Mouse (Mus musculus): ENCODE measurements around the gene Prkci.

Gene Prkci

DNA sequence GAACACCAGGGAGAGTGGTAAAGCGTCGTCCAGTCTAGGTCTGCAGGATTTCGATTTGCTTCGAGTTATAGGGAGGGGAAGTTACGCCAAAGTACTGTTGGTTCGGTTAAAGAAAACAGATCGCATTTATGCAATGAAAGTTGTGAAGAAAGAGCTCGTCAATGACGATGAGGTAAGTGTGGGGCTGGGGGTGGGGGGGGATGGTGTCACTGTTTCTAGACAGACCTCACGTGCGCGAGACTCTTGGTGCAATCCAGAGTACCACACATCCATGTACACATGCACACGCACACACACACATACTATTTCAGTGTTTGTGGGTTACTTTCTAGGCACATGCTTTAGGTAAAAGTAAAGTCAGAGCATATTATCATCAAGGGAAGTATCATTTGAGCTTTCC is 42.3 kb downstream of the Prkci start:
- DNase-seq (ENCODE audit: inconsistent age in 2 of 2, low spot score in 1 of 2), result no peak

GRCm38 (mm10) chr3:31038689-31039088 is 43.1 kb downstream of the Prkci start:
- DNase-seq (ENCODE audit: inconsistent age in 2 of 2, low spot score in 1 of 2), result peak; percentile 27 to 72

DNA sequence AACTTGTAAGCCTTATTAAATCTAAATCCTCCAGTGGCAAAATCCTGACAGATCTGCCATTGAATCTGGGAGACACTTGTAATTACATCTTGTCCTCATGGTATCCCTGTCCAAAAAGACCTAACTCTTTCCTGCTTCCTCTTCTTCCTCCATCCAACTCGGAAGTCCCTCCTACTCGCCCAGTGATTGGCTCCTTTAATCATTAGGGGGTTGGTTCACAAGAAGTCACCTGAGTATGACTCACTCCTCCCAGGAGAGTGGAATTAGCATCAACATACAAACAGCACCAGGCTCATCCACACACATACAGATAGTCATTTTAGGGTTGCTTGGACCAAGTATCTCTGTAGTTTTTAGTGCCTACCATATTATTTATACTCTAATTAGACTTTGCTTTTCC is 47.4 kb downstream of the Prkci start:
- no peak for DNase-seq (ENCODE audit: inconsistent age in 2 of 2, low spot score in 1 of 2)

DNA sequence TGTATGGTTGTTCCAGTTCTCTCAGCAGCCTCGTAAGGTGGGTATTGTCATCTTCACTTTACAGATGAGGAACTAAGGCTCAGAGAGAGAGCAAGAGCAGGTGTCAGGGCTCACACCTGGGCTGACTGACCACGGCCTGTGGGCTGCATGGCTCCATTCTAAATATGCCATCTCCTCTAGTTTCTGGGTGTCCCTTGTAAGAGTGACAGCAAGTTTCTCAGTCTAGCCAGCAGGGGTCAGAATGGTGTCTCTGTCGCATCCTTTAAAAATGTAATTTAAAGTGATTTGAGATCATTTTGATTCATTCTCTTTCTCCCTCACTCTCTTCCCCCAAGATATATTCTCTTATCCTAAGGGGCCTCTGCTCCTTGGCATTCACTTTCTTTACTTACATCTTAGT is 51.7 kb downstream of the Prkci start:
- no peak for DNase-seq (ENCODE audit: inconsistent age in 2 of 2, low spot score in 1 of 2)

DNA sequence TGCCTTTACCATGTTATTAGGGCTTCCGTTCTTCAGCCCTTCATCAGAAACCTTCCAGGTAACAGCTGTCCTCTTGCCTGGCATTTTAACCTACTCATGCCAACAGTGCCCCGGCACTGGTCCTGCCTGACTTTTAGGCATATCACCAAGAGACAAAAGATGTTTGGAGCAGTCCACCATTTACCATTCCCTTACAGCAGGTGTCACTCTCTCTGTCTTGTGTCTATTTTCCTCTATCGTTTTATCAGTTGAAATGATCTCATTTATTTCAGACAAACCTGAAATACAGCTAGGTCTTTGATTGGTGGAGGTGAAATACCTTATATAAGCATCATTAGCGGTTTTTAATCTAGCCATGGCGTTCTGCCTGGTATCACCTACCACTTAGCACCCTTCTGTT is 53.5 kb downstream of the Prkci start:
- no peak for DNase-seq (ENCODE audit: inconsistent age in 2 of 2, low spot score in 1 of 2)

GRCm38 (mm10) chr3:31050375-31050774 is 54.8 kb downstream of the Prkci start:
- no peak for DNase-seq (ENCODE audit: inconsistent age in 2 of 2, low spot score in 1 of 2)

DNA sequence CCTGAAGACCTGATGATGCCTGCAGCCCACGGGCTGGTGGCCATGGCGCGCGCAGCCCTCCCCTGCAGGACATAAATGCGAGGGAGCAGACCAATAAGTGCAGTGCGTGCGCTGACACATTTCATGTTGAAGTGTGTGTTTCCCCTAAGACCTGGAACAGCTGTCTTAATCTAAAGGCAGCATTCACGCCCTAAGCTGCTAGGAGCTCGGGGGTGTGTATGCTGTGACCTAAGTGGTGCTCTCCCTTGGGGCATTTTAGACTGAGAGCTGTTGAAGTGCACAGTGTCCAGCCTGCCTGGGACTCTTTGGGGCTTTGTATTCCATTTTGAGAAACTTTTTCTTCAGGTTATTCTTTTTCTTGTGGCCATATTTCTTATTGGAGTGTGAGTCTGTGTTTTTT is 56.2 kb downstream of the Prkci start:
- DNase-seq (ENCODE audit: inconsistent age in 2 of 2, low spot score in 1 of 2), result no peak

DNA sequence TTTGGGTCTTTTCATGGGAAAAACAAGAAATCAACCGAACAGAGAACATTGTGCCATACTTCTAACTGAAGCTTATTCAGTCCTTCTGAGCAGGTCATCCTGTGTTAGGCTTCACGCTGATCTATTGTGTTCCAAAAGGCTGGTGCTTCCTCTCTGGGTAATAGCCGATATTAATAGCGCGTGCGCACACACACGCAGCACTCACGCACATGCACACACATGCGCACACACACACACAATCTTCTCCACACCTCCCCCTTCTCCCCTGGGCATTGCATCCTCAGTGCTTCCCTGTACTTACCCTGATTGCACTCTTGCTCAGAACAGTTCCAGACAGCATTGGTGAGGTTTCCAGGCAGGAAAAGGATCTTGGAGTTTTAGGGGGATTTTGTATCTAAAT is 57.6 kb downstream of the Prkci start:
- DNase-seq (ENCODE audit: inconsistent age in 2 of 2, low spot score in 1 of 2), result no peak

- no peak for DNase-seq (ENCODE audit: inconsistent age in 2 of 2, low spot score in 1 of 2)
These were observed 59.3 kb downstream of the Prkci start for GRCm38 (mm10) chr3:31054888-31055287.

DNA sequence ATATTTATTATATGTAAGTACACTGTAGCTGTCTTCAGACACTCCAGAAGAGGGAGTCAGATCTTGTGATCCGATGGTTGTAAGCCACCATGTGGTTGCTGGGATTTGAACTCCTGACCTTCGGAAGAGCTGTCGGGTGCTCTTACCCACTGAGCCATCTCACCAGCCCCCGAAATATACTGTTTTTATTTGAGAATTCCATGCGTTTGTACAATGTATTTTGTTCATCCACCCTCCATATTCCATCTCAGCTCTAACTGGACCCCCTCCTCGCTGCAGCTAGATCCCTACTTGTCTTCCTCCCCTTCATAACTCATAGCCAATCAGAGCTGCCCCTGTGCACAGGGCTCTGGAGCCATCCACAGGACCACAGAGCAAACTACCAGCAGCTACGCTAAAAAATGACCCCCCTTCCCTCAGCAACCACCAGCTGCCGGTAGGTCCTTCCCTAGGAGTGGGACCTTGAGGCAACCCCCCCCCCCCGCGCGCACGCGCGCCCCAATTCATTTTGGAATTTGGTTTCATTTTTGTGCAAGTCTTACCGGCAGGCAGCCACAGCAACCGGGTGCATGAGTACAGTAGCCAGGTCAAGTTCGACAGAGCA is 60.6 kb downstream of the Prkci start:
- DNase-seq (ENCODE audit: inconsistent age in 2 of 2, low spot score in 1 of 2), result peak; percentile 67 to 83

DNA sequence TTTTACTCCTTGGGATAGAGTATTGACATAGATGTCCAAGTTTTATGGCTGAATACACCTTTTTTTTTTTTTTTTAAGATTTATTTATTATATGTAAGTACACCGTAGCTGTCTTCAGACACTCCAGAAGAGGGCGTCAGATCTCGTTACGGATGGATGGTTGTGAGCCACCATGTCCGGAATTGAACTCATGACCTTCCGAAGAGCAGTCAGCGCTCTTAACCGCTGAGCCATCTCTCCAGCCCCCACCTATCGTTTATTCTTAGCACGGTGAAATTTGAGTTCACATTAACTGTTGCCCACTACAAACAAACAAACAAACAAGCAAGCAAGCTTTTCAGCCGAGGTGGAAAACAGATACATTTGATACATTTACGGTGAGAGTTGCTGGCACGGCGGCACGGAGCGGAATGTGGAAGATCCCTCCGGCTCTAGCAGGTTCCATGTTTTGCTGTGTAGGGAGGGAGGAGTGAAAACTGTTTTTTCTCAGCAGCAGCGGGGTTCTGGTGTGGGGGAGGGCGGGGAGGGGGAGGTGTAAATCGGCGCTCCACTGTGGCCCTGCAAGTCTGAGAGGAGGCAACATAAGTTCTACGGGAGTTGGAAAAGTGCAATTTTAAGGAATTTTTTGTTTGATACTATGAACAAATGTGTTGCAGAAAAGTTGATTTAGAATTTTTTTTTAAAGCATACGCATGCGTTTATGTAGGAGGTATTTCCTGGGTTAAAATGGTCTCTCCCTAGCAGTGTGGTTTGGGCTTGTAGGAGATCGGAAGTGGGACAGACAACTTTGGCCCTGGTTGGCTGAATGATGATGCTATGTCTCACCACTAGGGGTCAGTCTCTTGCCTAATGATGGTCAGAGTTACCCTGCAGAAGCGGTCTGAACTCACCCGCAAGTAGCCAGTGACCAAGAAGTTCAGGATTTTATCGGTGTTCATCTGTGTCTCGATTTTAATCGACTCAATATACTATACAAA is 61.4 kb downstream of the Prkci start:
- peak; percentile 86 to 96 for DNase-seq (ENCODE audit: inconsistent age in 2 of 2, low spot score in 1 of 2)

DNA sequence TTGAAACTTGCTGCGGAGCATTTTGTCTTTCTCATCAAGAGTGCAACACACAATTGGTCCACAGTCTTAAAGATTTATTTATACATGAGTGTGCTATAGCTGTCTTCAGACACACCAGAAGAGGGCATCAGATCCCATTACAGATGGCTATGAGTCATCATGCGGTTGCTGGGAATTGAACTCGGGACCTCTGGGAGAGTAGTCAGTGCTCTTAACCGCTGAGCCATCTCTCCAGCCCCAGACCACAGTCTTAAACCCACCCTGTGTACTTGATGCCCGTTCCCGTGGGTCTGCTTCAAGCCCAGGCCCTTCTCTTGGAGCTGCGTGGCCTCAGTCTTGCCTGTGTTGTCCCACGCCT is 65.2 kb downstream of the Prkci start:
- no peak for DNase-seq (ENCODE audit: inconsistent age in 2 of 2, low spot score in 1 of 2)

- peak; percentile 50 to 74 for DNase-seq (ENCODE audit: inconsistent age in 2 of 2, low spot score in 1 of 2)
These were observed 65.7 kb downstream of the Prkci start for GRCm38 (mm10) chr3:31061103-31061785.

GRCm38 (mm10) chr3:31061786-31062120 is 66.2 kb downstream of the Prkci start:
- DNase-seq (ENCODE audit: inconsistent age in 2 of 2, low spot score in 1 of 2), result peak in 1 of 2 experiments; percentile 41

DNA sequence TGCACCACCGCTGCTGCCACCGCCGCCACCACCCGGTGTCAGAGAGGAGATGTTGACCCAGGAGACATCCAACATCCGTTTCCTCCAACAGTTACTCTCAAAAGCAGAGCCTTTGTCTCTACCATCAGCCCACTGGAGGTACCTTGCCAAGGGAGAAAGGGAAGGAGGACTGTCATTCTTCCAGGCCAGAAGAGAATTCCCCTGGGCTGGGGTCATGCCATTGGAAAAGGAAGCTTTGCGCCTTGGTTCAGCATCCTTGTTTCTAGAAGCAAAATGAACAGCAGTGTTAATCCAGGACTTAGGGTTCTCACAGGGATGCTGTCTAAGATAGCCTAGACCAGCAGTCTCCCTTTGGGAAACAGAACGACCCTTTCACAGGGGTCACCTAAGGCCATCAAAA is 66.8 kb downstream of the Prkci start:
- no peak for DNase-seq (ENCODE audit: inconsistent age in 2 of 2, low spot score in 1 of 2)

DNA sequence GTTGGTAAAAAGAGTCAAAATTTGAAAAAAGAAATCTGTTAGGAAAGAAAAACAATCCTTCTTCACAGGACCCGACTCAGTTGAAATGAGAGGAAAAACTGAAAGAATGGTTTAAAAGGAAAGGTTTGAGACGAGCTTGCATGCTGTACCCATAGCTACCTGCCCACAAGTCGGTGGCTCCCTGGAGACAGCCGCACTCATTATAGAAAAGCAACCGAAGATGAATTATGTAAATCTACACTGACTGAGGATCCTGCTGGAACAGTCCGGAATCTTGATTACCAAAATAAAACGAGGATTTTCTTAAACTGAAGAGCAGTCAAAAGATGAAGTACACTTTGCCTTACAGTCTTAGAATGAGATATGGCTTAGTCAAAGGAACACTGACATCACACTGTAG is 72.9 kb downstream of the Prkci start:
- no peak for DNase-seq (ENCODE audit: inconsistent age in 2 of 2, low spot score in 1 of 2)

DNA sequence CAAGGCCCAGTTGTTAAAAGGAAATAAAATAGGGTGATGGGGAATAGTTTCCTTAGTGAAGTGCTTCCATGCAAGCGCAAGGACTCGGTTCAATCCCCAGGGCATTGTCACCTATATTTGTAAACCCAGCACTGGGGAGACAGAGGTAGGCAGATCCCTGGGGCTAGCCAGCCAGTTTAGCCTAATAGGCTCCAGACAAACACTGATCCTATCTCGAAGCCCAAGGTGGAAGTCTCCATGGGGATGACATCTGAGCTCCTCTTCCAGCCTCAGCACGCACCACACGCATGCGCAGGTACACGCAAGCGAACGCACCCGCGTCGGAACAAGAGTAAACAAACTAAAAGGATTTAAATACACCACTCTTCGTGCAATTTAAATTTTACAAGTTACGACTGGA is 76.3 kb downstream of the Prkci start:
- DNase-seq (ENCODE audit: inconsistent age in 2 of 2, low spot score in 1 of 2), result no peak

DNA sequence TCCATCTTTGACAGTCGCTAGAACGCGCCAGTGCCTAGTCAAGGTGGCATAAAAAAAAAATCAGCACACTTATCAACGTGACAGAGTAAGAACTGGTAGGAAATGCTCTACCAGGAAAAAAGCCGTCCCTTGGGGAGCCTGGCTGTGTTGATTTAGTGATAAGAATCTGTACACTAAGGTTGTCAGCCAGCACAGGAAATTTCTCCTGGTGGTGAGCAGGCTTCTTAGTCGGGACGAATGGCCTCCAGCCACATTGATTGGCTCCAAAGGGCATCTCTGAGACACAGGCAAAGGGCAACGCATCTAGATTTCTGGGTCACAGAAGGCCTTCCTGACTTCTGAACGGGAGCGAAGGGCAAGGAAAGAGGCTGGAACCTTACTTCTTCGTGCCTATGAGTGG is 80.3 kb downstream of the Prkci start:
- DNase-seq (ENCODE audit: inconsistent age in 2 of 2, low spot score in 1 of 2), result peak in 1 of 2 experiments; percentile 58

DNA sequence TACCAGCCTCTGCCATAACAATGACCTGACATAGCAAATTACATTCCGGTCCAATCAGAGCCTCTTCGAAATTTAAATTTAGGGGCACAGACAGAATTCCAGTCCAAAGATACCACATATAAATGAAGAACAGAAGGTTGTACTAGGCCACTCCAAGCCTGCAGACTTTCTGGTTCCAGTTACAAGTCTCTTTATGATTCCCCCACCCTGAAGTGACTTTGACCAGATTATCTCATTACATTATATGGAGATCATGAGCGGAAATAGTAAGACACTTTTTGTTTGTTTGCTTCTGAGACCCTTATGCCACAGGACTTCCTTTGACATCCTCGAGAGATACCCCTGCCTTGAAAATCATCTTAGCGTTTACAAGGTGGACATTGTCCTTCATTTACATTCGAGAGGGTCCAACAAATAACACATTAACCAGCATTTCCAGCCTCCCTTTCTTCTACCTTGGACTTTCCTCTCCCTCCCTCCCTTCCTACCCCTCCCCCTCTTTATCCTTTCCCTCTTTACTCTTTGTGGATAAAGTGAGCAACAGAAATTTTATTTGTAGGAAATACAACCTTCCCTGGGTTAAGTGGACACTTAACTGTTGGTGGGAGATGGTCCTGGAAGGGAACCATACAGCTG is 81.6 kb downstream of the Prkci start:
- DNase-seq (ENCODE audit: inconsistent age in 2 of 2, low spot score in 1 of 2), result no peak

DNA sequence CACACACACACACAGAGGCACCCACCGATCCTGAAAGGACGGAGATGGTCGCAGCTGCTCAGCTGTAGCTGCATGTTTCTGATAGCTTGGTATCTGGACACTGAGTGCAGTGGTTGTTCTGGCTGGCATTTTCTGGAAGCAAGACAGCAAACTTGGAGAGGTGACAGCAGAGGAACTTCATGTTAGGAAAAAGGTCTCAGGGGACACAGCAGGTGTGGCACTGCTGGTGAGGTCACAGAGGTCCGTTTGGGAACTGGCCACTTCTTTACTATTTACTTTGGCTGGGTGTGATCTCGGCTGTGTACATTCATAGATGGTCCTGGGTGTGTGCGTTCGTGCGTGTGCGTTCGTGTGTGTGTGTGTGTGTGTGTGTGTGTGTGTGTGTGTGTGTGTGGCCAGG is 83.9 kb downstream of the Prkci start:
- DNase-seq (ENCODE audit: inconsistent age in 2 of 2, low spot score in 1 of 2), result peak in 1 of 2 experiments; percentile 33

DNA sequence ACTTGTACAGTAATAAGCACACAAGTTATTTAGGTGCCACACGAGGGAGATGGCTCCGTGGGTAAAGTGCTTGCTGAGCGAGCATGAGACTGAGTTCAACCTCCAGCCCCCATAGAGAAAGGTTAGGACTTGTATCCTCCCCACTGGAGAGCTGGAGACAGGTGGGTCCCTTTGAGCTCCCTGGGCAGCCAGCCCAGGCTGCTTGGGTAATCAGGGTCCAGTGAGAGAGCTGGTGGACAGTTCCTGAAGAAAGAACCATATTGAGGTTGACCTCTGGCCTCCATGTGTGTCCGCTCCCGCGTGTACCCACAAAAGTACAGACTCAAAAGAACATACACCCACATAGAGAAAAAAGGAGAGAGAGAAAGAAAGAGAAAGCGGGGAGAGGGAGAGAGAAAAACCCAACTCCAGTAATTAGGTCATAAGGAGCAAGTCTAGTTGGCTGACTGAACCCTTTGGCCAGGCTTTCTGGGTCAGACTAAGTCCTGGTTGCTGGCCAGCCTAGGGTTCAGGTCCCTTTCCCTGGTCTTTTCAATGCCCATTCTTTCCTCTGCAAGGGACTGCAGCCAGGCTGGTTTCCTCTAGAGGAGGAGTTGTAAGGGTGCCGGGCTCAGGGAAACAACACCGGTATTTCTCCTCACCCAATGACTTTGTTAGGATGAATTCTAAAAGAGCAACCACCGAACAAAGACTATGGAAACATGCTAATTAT is 85.4 kb downstream of the Prkci start:
- DNase-seq (ENCODE audit: inconsistent age in 2 of 2, low spot score in 1 of 2), result peak in 1 of 2 experiments; percentile 47

All from adrenal gland, adult (tissue).